ENCODE assay signal across 30 mouse cellular contexts in genomic region chr3:64306799-64307198, GRCm38 (mm10). TPM values are rescaled to one million over a fixed set of nuclear protein-coding genes. Genes with fewer than 3 reads are reported as not detected.
A peak's percentile ranks its signal among the peaks of the same experiment; 100 is the strongest.
DNase-seq lines count a peak whose midpoint lies in the region; ATAC-seq and TF ChIP-seq lines count a peak whose summit lies in the region.
"Had no signal": no experiment of that assay in that cellular context is flagged by ENCODE, and none has a peak within 500 bp of the region (broad histone marks: within the 10 kb centered on the region; RNA-seq: fewer than 3 reads in every experiment).

No protein-coding gene starts in this region.

- H3K36me3 ChIP-seq in forebrain, embryonic 14.5 days (ENCODE audit: control insufficient read depth, insufficient read depth, low read length) = no peaks in the 10 kb centered on the region
- no peaks in the 10 kb centered on the region for H3K36me3 ChIP-seq in forebrain, embryonic 12.5 days (replicated peaks)
- no peaks in the 10 kb centered on the region for H3K36me3 ChIP-seq in intestine, postnatal 0 days (ENCODE audit: control insufficient read depth, insufficient read depth)
- no peaks in the 10 kb centered on the region for H3K36me3 ChIP-seq in intestine, embryonic 16.5 days (ENCODE audit: control insufficient read depth, insufficient read depth, low read length)
- no peaks in the 10 kb centered on the region for H3K36me3 ChIP-seq in midbrain, embryonic 14.5 days (ENCODE audit: control insufficient read depth, insufficient read depth, low read length)
- no peaks in the 10 kb centered on the region for H3K36me3 ChIP-seq in midbrain, embryonic 16.5 days (ENCODE audit: control insufficient read depth, insufficient read depth, low read length)
- H3K36me3 ChIP-seq: forebrain, embryonic 10.5 days; heart, embryonic 13.5 days; hindbrain, embryonic 12.5 days; limb, embryonic 10.5 days; liver, embryonic 15.5 days had no signal

- no peak overlapping the region for H3K9ac ChIP-seq in forebrain, embryonic 14.5 days (ENCODE audit: low read length)
- no peak overlapping the region for H3K9ac ChIP-seq in forebrain, embryonic 12.5 days
- no peak overlapping the region for H3K9ac ChIP-seq in intestine, postnatal 0 days (ENCODE audit: low read depth, low read length)
- no peak overlapping the region for H3K9ac ChIP-seq in intestine, embryonic 16.5 days (ENCODE audit: low read depth, low read length)
- no peak overlapping the region for H3K9ac ChIP-seq in midbrain, embryonic 14.5 days (replicated peaks; ENCODE audit: low read length)
- no peak overlapping the region for H3K9ac ChIP-seq in midbrain, embryonic 16.5 days (ENCODE audit: low read depth, low read length)
- H3K9ac ChIP-seq: heart, embryonic 13.5 days; hindbrain, embryonic 12.5 days; liver, embryonic 15.5 days had no signal

- H3K27ac ChIP-seq in forebrain, embryonic 14.5 days (ENCODE audit: low read depth, low read length) = no peak overlapping the region
- H3K27ac ChIP-seq in forebrain, embryonic 12.5 days = no peak overlapping the region
- H3K27ac ChIP-seq in intestine, postnatal 0 days (ENCODE audit: low read depth, low read length) = no peak overlapping the region
- no peak overlapping the region for H3K27ac ChIP-seq in intestine, embryonic 16.5 days (ENCODE audit: low read length)
- no peak overlapping the region for H3K27ac ChIP-seq in midbrain, embryonic 14.5 days (replicated peaks; ENCODE audit: low read depth, low read length)
- no peak overlapping the region for H3K27ac ChIP-seq in midbrain, embryonic 16.5 days (ENCODE audit: low read length)
- H3K27ac ChIP-seq: forebrain, embryonic 10.5 days; heart, embryonic 13.5 days; hindbrain, embryonic 12.5 days; limb, embryonic 10.5 days; liver, embryonic 15.5 days; macrophage had no signal

- no peaks in the 10 kb centered on the region for H3K27me3 ChIP-seq in forebrain, embryonic 14.5 days (replicated peaks; ENCODE audit: control insufficient read depth, insufficient read depth, low read length)
- no peaks in the 10 kb centered on the region for H3K27me3 ChIP-seq in forebrain, embryonic 12.5 days
- no peaks in the 10 kb centered on the region for H3K27me3 ChIP-seq in intestine, postnatal 0 days (replicated peaks; ENCODE audit: control insufficient read depth, insufficient read depth, low read length)
- H3K27me3 ChIP-seq in intestine, embryonic 16.5 days (replicated peaks; ENCODE audit: control insufficient read depth, insufficient read depth, low read length) = no peaks in the 10 kb centered on the region
- H3K27me3 ChIP-seq in midbrain, embryonic 14.5 days (ENCODE audit: control insufficient read depth, insufficient read depth, low read length) = no peaks in the 10 kb centered on the region
- no peaks in the 10 kb centered on the region for H3K27me3 ChIP-seq in midbrain, embryonic 16.5 days (ENCODE audit: control insufficient read depth, insufficient read depth, low read depth, low read length)
- H3K27me3 ChIP-seq: heart, embryonic 13.5 days; hindbrain, embryonic 12.5 days; liver, embryonic 15.5 days had no signal

- no peak for ATAC-seq in forebrain, embryonic 14.5 days
- no peak for ATAC-seq in forebrain, embryonic 12.5 days (ENCODE audit: low FRiP score)
- no peak for ATAC-seq in intestine, postnatal 0 days
- ATAC-seq in intestine, embryonic 16.5 days = no peak
- ATAC-seq in midbrain, embryonic 14.5 days (ENCODE audit: low FRiP score, low TSS enrichment) = no peak
- no peak for ATAC-seq in midbrain, embryonic 16.5 days
- ATAC-seq: activated CD4-positive, CD25-positive, alpha-beta regulatory T cell, adult 4 months; CD4-positive, CD25-positive, alpha-beta regulatory T cell, adult 4 months; inflammation-experienced regulatory T-cells, adult 6 months had no signal

- H3K4me3 ChIP-seq in forebrain, embryonic 14.5 days (ENCODE audit: low read depth, low read length) = no peak overlapping the region
- no peak overlapping the region for H3K4me3 ChIP-seq in forebrain, embryonic 12.5 days (replicated peaks)
- H3K4me3 ChIP-seq in intestine, postnatal 0 days (ENCODE audit: low read depth, low read length) = no peak overlapping the region
- no peak overlapping the region for H3K4me3 ChIP-seq in intestine, embryonic 16.5 days (ENCODE audit: low read length)
- H3K4me3 ChIP-seq in midbrain, embryonic 14.5 days (replicated peaks; ENCODE audit: low read depth, low read length) = no peak overlapping the region
- no peak overlapping the region for H3K4me3 ChIP-seq in midbrain, embryonic 16.5 days (ENCODE audit: low read depth, low read length)
- H3K4me3 ChIP-seq: forebrain, embryonic 10.5 days; heart, embryonic 13.5 days; hindbrain, embryonic 12.5 days; limb, embryonic 10.5 days; liver, embryonic 15.5 days had no signal

- no peaks in the 10 kb centered on the region for H3K4me1 ChIP-seq in forebrain, embryonic 14.5 days (ENCODE audit: control insufficient read depth, insufficient read depth, low read length)
- H3K4me1 ChIP-seq in forebrain, embryonic 12.5 days = no peaks in the 10 kb centered on the region
- no peaks in the 10 kb centered on the region for H3K4me1 ChIP-seq in intestine, postnatal 0 days (replicated peaks; ENCODE audit: control insufficient read depth, insufficient read depth, low read length)
- no peaks in the 10 kb centered on the region for H3K4me1 ChIP-seq in intestine, embryonic 16.5 days (ENCODE audit: control insufficient read depth, insufficient read depth, low read length)
- H3K4me1 ChIP-seq in midbrain, embryonic 14.5 days (ENCODE audit: control insufficient read depth, insufficient read depth, low read length) = no peaks in the 10 kb centered on the region
- H3K4me1 ChIP-seq in midbrain, embryonic 16.5 days (ENCODE audit: control insufficient read depth, insufficient read depth, low read length) = no peaks in the 10 kb centered on the region
- H3K4me1 ChIP-seq: forebrain, embryonic 10.5 days; heart, embryonic 13.5 days; hindbrain, embryonic 12.5 days; limb, embryonic 10.5 days; liver, embryonic 15.5 days had no signal

- H3K9me3 ChIP-seq in forebrain, embryonic 14.5 days (replicated peaks; ENCODE audit: control insufficient read depth, low read length) = no peaks in the 10 kb centered on the region
- H3K9me3 ChIP-seq in forebrain, embryonic 12.5 days = no peaks in the 10 kb centered on the region
- no peaks in the 10 kb centered on the region for H3K9me3 ChIP-seq in intestine, postnatal 0 days (ENCODE audit: control insufficient read depth)
- no peaks in the 10 kb centered on the region for H3K9me3 ChIP-seq in intestine, embryonic 16.5 days (ENCODE audit: control insufficient read depth, low read length)
- H3K9me3 ChIP-seq in midbrain, embryonic 14.5 days (ENCODE audit: control insufficient read depth, low read length) = no peaks in the 10 kb centered on the region
- H3K9me3 ChIP-seq in midbrain, embryonic 16.5 days (replicated peaks; ENCODE audit: control insufficient read depth, low read length, poor library complexity, severe bottlenecking) = no peaks in the 10 kb centered on the region
- H3K9me3 ChIP-seq: forebrain, embryonic 10.5 days; heart, embryonic 13.5 days; hindbrain, embryonic 12.5 days; limb, embryonic 10.5 days; liver, embryonic 15.5 days had no signal

- peak; percentile 23; the same call in 1 of the 2 replicates for TF ChIP-seq CTCF in intestine, postnatal 0 days (IDR thresholded peaks at IDR 0.05; ENCODE audit: low read depth)
- no peak for TF ChIP-seq CTCF in brain, embryonic 14.5 days (IDR thresholded peaks at IDR 0.05; ENCODE audit: borderline replicate concordance, extremely low read depth, insufficient read depth, insufficient read length)

- H3K4me2 ChIP-seq in forebrain, embryonic 14.5 days (ENCODE audit: low read length) = no peak overlapping the region
- no peak overlapping the region for H3K4me2 ChIP-seq in forebrain, embryonic 12.5 days
- no peak overlapping the region for H3K4me2 ChIP-seq in intestine, postnatal 0 days (replicated peaks; ENCODE audit: low read depth)
- no peak overlapping the region for H3K4me2 ChIP-seq in intestine, embryonic 16.5 days (ENCODE audit: low read depth, low read length)
- no peak overlapping the region for H3K4me2 ChIP-seq in midbrain, embryonic 14.5 days (ENCODE audit: low read length)
- H3K4me2 ChIP-seq in midbrain, embryonic 16.5 days (ENCODE audit: low read length) = no peak overlapping the region
- H3K4me2 ChIP-seq: heart, embryonic 13.5 days; hindbrain, embryonic 12.5 days; liver, embryonic 15.5 days had no signal

- DNase-seq in forebrain, embryonic 14.5 days (ENCODE audit: low spot score) = peak; percentile 15
- DNase-seq in midbrain, embryonic 14.5 days = peak; percentile 8
- peak; percentile 12 for DNase-seq in brain, embryonic 14.5 days (ENCODE audit: low read depth)
- no peak for DNase-seq in embryo, embryonic 10 days (ENCODE audit: low spot score)
- DNase-seq: adrenal gland, postnatal 10 days; cerebellum, adult 9-11 months; gastrocnemius, postnatal 10 days; kidney, adult 8-10 months; kidney, postnatal 14 days; liver; right cerebral cortex, postnatal 25 days; spleen, adult 18-20 months; thymus, postnatal 14 days had no signal

- TF ChIP-seq POLR2A in brain, embryonic 14.5 days (IDR thresholded peaks at IDR 0.05; ENCODE audit: borderline replicate concordance, extremely low read depth, insufficient read depth, insufficient read length, poor library complexity, severe bottlenecking) = no peak

RNA-seq across cellular contexts. Expression of gene Vmn2r3, which starts 17.3 kb away (rescaled TPM):
- polyA plus RNA-seq in forebrain, embryonic 14.5 days (2014; fragmentation: Nextera tagmentation; extraction: Ambion mirVana) = 0.01 TPM in 1 of 2 replicates, not detected in the other
- not detected in 2 replicates for polyA plus RNA-seq in forebrain, embryonic 12.5 days (2016; fragmentation: Nextera tagmentation; extraction: Ambion mirVana)
- 0.01 and 0.04 TPM in 2 replicates for polyA plus RNA-seq in intestine, postnatal 0 days (2015; fragmentation: Nextera tagmentation; extraction: Ambion mirVana)
- polyA plus RNA-seq in intestine, embryonic 16.5 days (2015; fragmentation: Nextera tagmentation; extraction: Ambion mirVana) = 0.01 and 0.02 TPM in 2 replicates
- not detected in 2 replicates for polyA plus RNA-seq in midbrain, embryonic 14.5 days (2014; fragmentation: Nextera tagmentation; extraction: Ambion mirVana)
- 0.03 TPM in 1 of 2 replicates, not detected in the other for polyA plus RNA-seq in midbrain, embryonic 16.5 days (2015; fragmentation: Nextera tagmentation; extraction: Ambion mirVana)
- polyA plus RNA-seq in brain, embryonic 14.5 days (2012; rRNA removed) = not detected in 2 replicates
- polyA plus RNA-seq: CD4-positive, CD25-positive, alpha-beta regulatory T cell, adult 4 months; cortical plate, adult 2 months; embryonic facial prominence, embryonic 11.5 days; heart, embryonic 13.5 days; hindbrain, embryonic 12.5 days; limb, embryonic 10.5 days; liver, embryonic 15.5 days; lung, embryonic 16.5 days; macrophage; neural tube, embryonic 11.5 days had no signal
